Mouse (Mus musculus) midbrain, embryonic 16.5 days (tissue): Measurements from ENCODE around the gene Myrfl. TPM values are rescaled to one million over a fixed set of nuclear protein-coding genes. Genes with fewer than 3 reads are reported as not detected.

ENCODE experiments used
- ATAC-seq: fragments of 200-750 bp; cut with Nextera tagmentation; 2 replicates; pipeline ENCODE4 v1.8.0; 2017; ENCODE audit warnings: moderate TSS enrichment
- H3K27ac ChIP-seq: fragments of 300-500 bp; sonication (generic); 2 replicates; pipeline ENCODE4 v1.5.1; 2014; ENCODE audit warnings: mild to moderate bottlenecking, low read length, mixed read lengths
- H3K27me3 ChIP-seq: fragments of 300-500 bp; sonication (generic); 2 replicates; pipeline ENCODE4 v1.6.1; 2014; ENCODE audit warnings: low read depth, low read length, mixed read lengths; ENCODE audit not compliant: control insufficient read depth, insufficient read depth
- H3K36me3 ChIP-seq: fragments of 300-500 bp; sonication (generic); 2 replicates; pipeline ENCODE4 v1.6.1; 2014; ENCODE audit warnings: mild to moderate bottlenecking, low read length, moderate library complexity, mixed read lengths; ENCODE audit not compliant: control insufficient read depth, insufficient read depth
- H3K4me1 ChIP-seq: fragments of 300-500 bp; sonication (generic); 2 replicates; pipeline ENCODE4 v1.6.1; 2014; ENCODE audit warnings: mild to moderate bottlenecking, low read length, mixed read lengths; ENCODE audit not compliant: control insufficient read depth, insufficient read depth
- H3K4me2 ChIP-seq: fragments of 300-500 bp; sonication (generic); 2 replicates; pipeline ENCODE4 v1.6.1; 2014; ENCODE audit warnings: mild to moderate bottlenecking, low read length, mixed read lengths
- H3K4me3 ChIP-seq: fragments of 300-500 bp; sonication (generic); 2 replicates; pipeline ENCODE4 v1.5.1; 2014; ENCODE audit warnings: low read depth, mild to moderate bottlenecking, low read length, moderate library complexity, mixed read lengths
- H3K9ac ChIP-seq: fragments of 300-500 bp; sonication (generic); 2 replicates; pipeline ENCODE4 v1.6.1; 2014; ENCODE audit warnings: low read depth, low read length, mixed read lengths
- H3K9me3 ChIP-seq: fragments of 300-500 bp; sonication (generic); replicated peaks from 2 replicates; pipeline ENCODE4 v1.6.1; 2014; ENCODE audit warnings: mild to moderate bottlenecking, low read length, mixed read lengths; ENCODE audit not compliant: control insufficient read depth, poor library complexity, severe bottlenecking
- WGBS: fragments of 180-500 bp; shearing (Covaris S2); extraction: QIAGEN DNeasy Blood & Tissue Kit; methylation state at CpG from one replicate; pipeline ENCODE4 v1.1.7; 2014; 5-methylcytosine and 5-hydroxymethylcytosine counted together
- polyA plus RNA-seq: library from polyadenylated mRNA; unstranded; fragments of >200 nt; fragmentation: Nextera tagmentation; extraction: Ambion mirVana; gene quantifications from 2 replicates; pipeline ENCODE4 v1.2.1, GENCODE M21; 2015

Myrfl gene
- polyA plus RNA-seq, 1 experiment from 2014 or later = 0.08 TPM

- H3K4me3 ChIP-seq = no peak overlapping the region
- no peak for ATAC-seq
- no peaks in the 10 kb centered on the region for H3K4me1 ChIP-seq
- no peaks in the 10 kb centered on the region for H3K36me3 ChIP-seq
- H3K27ac ChIP-seq = no peak overlapping the region
- no peaks in the 10 kb centered on the region for H3K27me3 ChIP-seq
- WGBS = 71% methylated on average over 10 of the region's 10 CpGs
- H3K9me3 ChIP-seq = no peaks in the 10 kb centered on the region
- H3K4me2 ChIP-seq = no peak overlapping the region
- no peak overlapping the region for H3K9ac ChIP-seq
Observed at GRCm38 (mm10) chr10:116746281-116747011, 150.3 kb downstream of the Myrfl start.

DNA sequence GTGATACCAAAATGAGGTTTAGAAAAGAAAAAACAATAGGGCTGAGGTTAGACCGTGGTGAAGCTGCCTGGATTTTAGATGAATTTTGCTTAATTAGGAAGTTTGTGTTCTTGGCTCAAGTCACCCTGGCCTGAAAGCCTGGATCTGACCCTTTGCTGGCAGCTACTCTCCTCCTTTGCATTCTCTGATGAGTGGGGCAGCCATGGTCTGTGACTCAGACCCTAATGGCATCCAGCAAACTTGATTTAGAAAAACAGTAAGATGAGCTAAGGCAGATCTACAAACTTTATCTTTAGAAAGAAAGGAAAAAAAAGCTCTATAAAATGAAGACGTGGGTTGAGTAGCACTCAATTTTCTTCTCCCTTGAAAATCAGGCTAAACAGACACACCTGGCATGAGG lies 154.0 kb downstream of the Myrfl start:
- Histone ChIP-seq H3K9ac (no peak overlapping the region), H3K36me3 (no peaks in the 10 kb centered on the region), H3K9me3 (no peaks in the 10 kb centered on the region), H3K4me2 (no peak overlapping the region), H3K27ac (no peak overlapping the region), H3K27me3 (no peaks in the 10 kb centered on the region), H3K4me3 (no peak overlapping the region), H3K4me1 (no peaks in the 10 kb centered on the region)
- WGBS = 88% methylated on average over 2 of the region's 2 CpGs
- no peak for ATAC-seq

- WGBS = 96% methylated on average over 8 of the region's 8 CpGs
- Histone ChIP-seq H3K4me3 (no peak overlapping the region), H3K36me3 (no peaks in the 10 kb centered on the region), H3K27me3 (no peaks in the 10 kb centered on the region), H3K9ac (no peak overlapping the region), H3K9me3 (no peaks in the 10 kb centered on the region), H3K4me2 (no peak overlapping the region), H3K4me1 (no peaks in the 10 kb centered on the region), H3K27ac (no peak overlapping the region)
- no peak for ATAC-seq
Observed at GRCm38 (mm10) chr10:116742189-116742588, 154.5 kb downstream of the Myrfl start.

GRCm38 (mm10) chr10:116741343-116741742 lies 155.4 kb downstream of the Myrfl start:
- H3K4me1 ChIP-seq = no peaks in the 10 kb centered on the region
- no peak for ATAC-seq
- no peaks in the 10 kb centered on the region for H3K27me3 ChIP-seq
- 78% methylated on average over 6 of the region's 6 CpGs for WGBS
- no peak overlapping the region for H3K27ac ChIP-seq
- H3K9ac ChIP-seq = no peak overlapping the region
- H3K4me3 ChIP-seq = no peak overlapping the region
- H3K4me2 ChIP-seq = no peak overlapping the region
- H3K9me3 ChIP-seq = no peaks in the 10 kb centered on the region
- no peaks in the 10 kb centered on the region for H3K36me3 ChIP-seq

- H3K9me3 ChIP-seq = no peaks in the 10 kb centered on the region
- H3K36me3 ChIP-seq = no peaks in the 10 kb centered on the region
- H3K4me1 ChIP-seq = no peaks in the 10 kb centered on the region
- H3K27ac ChIP-seq = no peak overlapping the region
- no peak overlapping the region for H3K4me3 ChIP-seq
- H3K9ac ChIP-seq = no peak overlapping the region
- no peak for ATAC-seq
- no peaks in the 10 kb centered on the region for H3K27me3 ChIP-seq
- H3K4me2 ChIP-seq = no peak overlapping the region
- 80% methylated on average over 7 of the region's 7 CpGs for WGBS
Observed at GRCm38 (mm10) chr10:116740073-116740472, 156.6 kb downstream of the Myrfl start.

GRCm38 (mm10) chr10:116738533-116738932 lies 158.2 kb downstream of the Myrfl start:
- Histone ChIP-seq H3K4me1 (no peaks in the 10 kb centered on the region), H3K9me3 (no peaks in the 10 kb centered on the region), H3K4me2 (no peak overlapping the region), H3K27ac (no peak overlapping the region), H3K9ac (no peak overlapping the region), H3K36me3 (no peaks in the 10 kb centered on the region), H3K4me3 (no peak overlapping the region), H3K27me3 (no peaks in the 10 kb centered on the region)
- WGBS = 89% methylated on average over 8 of the region's 8 CpGs
- ATAC-seq = no peak

DNA sequence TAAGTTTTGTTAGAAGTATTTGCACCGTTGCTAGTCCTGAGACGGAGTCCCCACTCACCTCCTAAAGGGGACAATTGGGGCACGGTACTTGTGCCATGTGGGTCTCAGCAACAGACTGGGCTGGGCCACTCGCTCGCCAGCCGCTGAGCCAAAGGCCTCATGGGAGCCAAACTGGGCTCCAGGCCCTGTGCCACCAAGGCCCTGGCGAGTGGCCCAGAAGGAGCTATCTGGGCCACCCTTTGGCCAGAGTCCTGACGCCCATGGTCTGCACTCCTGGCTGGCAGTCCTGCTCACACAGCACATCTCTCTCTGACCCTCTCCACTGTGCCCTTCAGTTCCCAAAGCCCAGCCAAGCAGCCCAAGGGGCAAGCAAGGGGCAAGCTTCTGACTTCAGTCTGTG lies 161.1 kb downstream of the Myrfl start:
- no peaks in the 10 kb centered on the region for H3K9me3 ChIP-seq
- peak; percentile 36; the same call in 1 of the 2 replicates for ATAC-seq
- H3K36me3 ChIP-seq = no peaks in the 10 kb centered on the region
- no peak overlapping the region for H3K27ac ChIP-seq
- no peaks in the 10 kb centered on the region for H3K4me1 ChIP-seq
- H3K4me3 ChIP-seq = no peak overlapping the region
- H3K4me2 ChIP-seq = no peak overlapping the region
- H3K27me3 ChIP-seq = no peaks in the 10 kb centered on the region
- 81% methylated on average over 8 of the region's 8 CpGs for WGBS
- H3K9ac ChIP-seq = no peak overlapping the region

- Histone ChIP-seq H3K4me1 (no peaks in the 10 kb centered on the region), H3K27me3 (no peaks in the 10 kb centered on the region), H3K9me3 (no peaks in the 10 kb centered on the region), H3K4me3 (no peak overlapping the region), H3K27ac (no peak overlapping the region), H3K4me2 (no peak overlapping the region), H3K36me3 (no peaks in the 10 kb centered on the region), H3K9ac (no peak overlapping the region)
- WGBS = 84% methylated on average over 7 of the region's 7 CpGs
- ATAC-seq = no peak
Observed at GRCm38 (mm10) chr10:116733651-116734050, 163.1 kb downstream of the Myrfl start.

DNA sequence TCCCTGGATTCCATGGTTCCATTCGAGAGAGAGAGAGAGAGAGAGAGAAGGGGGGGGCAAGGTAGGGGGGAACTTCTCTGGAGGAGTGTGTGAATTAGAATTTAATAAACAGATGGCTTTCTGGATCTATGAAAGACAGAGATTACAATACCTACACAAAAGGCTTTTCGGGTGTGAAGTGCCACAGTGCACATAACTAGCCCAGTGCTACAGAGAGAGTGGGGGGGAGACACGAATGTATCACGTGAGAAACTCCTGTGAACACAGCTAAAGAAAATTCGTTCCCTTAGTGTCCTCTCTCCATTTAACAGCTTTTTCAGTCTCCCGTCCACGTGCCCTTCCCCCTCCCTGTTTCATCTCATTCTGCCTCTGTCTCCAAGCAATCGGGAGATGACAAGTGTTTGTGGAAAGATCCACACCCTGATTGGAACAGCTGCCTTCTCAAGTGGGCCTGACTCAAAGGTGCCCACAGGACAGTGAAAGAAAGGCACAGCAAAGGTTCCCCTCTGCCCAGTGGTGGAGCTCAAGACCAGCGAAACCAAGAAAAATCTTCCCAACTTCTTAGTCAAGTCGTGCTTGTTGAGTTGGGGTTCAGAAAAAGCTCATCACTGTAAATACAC lies 166.6 kb downstream of the Myrfl start:
- Histone ChIP-seq H3K4me2 (no peak overlapping the region), H3K9me3 (no peaks in the 10 kb centered on the region), H3K27ac (no peak overlapping the region), H3K27me3 (no peaks in the 10 kb centered on the region), H3K4me1 (peaks cover 5% of the 10 kb centered on the region; the same call in 1 of the 2 replicates), H3K9ac (no peak overlapping the region), H3K36me3 (no peaks in the 10 kb centered on the region), H3K4me3 (no peak overlapping the region)
- ATAC-seq = no peak
- 56% methylated on average over 10 of the region's 10 CpGs for WGBS
